Mouse (Mus musculus) olfactory bulb, adult 2 months (tissue): ENCODE measurements around the gene Ankrd33.

Experiments
- CTCF ChIP-seq: fragments of 200-500 bp; IDR thresholded peaks from 2 replicates; pipeline ENCODE4 v1.5.1; 2012; ENCODE audit warnings: low read depth, mild to moderate bottlenecking, low read length, moderate library complexity; ENCODE audit not compliant: insufficient read depth
- POLR2A ChIP-seq: fragments of 200-500 bp; IDR thresholded peaks from 2 replicates; pipeline ENCODE4 v1.6.1; 2012; ENCODE audit warnings: mild to moderate bottlenecking, low read depth, low read length, moderate library complexity; ENCODE audit not compliant: insufficient read depth

DNA sequence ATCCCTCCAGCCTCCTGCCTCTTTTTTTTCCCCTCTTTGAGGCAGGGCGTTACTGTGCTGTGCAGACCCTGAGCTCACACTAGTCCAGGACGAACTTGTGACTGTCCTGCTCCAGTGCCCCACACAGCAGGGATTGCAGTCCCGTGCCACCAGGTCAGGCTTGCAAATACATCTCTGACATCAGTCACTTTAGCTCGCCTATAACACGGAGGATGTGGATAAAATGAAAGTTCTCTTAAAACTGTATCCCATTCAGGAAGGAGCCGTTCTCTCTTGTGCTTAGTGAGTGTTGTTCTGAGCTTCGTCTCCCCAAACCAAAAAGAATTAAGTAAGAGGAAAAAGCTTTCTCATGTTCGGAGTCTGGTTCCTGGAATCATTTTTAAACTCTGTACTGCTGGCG lies 29.1 kb upstream of the Ankrd33 start:
- no peak for TF ChIP-seq CTCF
- no peak for TF ChIP-seq POLR2A
